Mouse (Mus musculus) frontal cortex, adult (tissue): ENCODE data around the gene Dsn1.

Source experiments
- ATAC-seq: cut with Nextera tagmentation; 2 replicates; pipeline ENCODE4 v1.9.2; 2017; ENCODE audit warnings: mild to moderate bottlenecking, moderate library complexity, mixed read lengths; ENCODE audit not compliant: low TSS enrichment

Dsn1 gene

DNA sequence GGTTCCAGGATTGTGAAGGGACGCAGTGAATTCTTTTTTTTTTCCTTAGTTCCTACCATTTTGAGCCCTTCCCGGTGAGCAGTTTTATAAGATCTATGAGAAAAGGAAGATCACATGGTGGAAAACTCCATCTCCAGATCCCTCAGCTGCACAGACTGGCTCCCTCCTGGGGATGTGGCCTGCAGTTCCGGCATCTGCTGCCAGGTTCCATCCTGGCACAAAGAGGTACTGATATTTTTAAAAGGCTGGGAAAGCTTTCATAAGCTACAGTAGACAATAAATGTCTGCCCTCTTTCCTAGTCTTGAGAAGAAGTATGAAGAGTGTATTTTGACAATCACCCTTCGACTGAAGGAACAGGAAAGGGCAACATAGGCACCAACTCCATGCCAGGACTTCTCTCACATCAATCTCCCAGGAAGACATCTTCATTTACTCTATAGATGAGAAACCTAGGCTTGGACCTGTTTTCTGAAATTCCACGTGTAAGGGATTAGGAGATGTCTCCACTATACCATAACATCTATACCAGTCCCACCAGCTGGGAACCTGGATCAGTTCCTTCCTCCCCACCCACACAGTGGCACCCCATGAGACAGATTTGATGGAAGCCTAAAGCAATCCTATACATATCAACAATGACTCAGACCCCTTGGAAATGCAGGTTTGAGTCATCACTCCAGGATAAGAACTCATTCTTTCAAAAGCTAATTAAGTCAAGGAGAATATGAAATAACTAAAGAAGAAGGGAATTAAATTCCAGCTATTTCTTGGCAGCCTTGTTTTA lies 33.4 kb downstream of the Dsn1 start:
- ATAC-seq = peak; percentile 75

- ATAC-seq = no peak
Measured at GRCm38 (mm10) chr2:156970253-156970652, 36.7 kb downstream of the Dsn1 start.

- no peak for ATAC-seq
Measured at GRCm38 (mm10) chr2:156968501-156968900, 38.5 kb downstream of the Dsn1 start.

DNA sequence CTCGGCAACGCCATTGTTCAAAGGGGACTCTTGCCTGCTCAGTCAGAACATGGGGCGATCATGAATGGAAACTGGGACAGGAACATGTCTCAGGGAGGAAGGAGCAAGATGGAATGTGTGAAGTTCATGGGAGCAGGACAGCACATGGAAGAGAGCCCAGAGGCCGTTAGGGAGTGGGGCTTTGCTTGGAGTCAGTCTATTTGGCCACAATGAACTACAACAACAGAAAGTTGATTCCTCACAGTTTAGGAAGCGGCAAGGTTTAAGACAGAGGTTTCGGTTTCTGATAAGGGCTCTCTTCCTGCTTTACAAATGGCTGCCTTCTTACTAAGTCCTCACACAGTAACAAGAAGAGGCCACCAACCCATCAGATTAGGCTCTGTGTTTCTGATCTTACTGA lies 39.6 kb downstream of the Dsn1 start:
- ATAC-seq = 0 out of 2 replicates have a peak, but pooled peaks have one; percentile 11

- no peak for ATAC-seq
Measured at GRCm38 (mm10) chr2:156963891-156964290, 43.1 kb downstream of the Dsn1 start.

GRCm38 (mm10) chr2:156958496-156959252 lies 48.3 kb downstream of the Dsn1 start:
- no peak for ATAC-seq

DNA sequence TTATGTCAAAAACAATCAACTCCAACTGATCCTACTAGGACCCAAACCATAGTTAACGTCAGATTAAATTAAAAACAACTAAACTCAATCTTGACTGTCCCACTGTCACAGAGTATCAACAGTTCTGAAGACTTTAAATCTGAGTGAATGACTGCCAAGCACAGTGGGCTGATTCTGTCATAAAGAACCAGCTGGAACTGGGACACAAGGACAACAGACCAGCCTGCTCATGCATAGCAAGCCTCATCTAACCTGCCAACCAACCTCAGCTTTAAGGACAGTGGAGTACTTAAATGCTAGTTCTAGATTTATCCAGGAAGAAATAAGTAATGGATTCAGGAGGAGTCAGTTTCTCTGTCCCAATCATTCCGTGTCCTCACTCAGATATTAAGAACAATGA lies 49.9 kb downstream of the Dsn1 start:
- ATAC-seq = peak; percentile 54; the same call in 1 of the 2 replicates

GRCm38 (mm10) chr2:156956306-156956705 lies 50.6 kb downstream of the Dsn1 start:
- ATAC-seq = no peak

DNA sequence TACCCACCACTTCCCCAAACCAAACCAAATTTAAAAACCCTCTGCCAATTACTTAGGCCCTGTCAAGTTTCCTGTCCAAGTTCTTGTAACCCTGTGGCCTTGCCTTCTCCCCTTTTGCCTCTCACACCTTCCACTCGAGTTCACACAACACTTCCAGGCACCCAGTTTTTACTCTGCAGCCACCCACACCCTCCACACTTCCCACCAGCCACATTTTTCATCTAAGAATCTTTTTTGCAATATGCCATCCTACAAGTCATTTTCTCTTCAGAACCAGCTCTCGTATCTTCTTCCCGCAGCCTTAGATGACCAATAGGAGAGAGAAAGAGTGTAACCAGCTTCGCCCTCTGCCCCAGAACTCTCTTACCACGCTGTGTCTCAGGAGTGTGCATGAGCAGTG lies 52.5 kb downstream of the Dsn1 start:
- ATAC-seq = peak; percentile 25; the same call in 1 of the 2 replicates

- ATAC-seq = no peak
Measured at GRCm38 (mm10) chr2:156951301-156952094, 55.5 kb downstream of the Dsn1 start.

- ATAC-seq = peak; percentile 42; the same call in 1 of the 2 replicates
Measured at GRCm38 (mm10) chr2:156950816-156951215, 56.1 kb downstream of the Dsn1 start.
